Mouse (Mus musculus) skeletal muscle tissue, adult 2 months (tissue): ENCODE measurements around the gene Idi2.
A peak's percentile ranks its signal among the peaks of the same experiment; 100 is the strongest.
"Not testable (repeated sequence)": the region's sequence is repeated elsewhere in the genome, so short reads cannot be mapped to it uniquely, and the experiment has no call there.

Experiments
- DNase-seq: peaks from one replicate; pipeline ENCODE4 v3.0.0-alpha.2; 2012; ENCODE audit warnings: low read depth, low spot score

Gene Idi2

GRCm38 (mm10) chr13:8995990-8996786 lies 43.5 kb downstream of the Idi2 start, which contains the start of gene Gtpbp4:
Gtpbp4 (minus strand) TSS chr13:8996083.
- peak; percentile 96 for DNase-seq

- not testable (repeated sequence) for DNase-seq
These were observed 44.6 kb downstream of the Idi2 start for GRCm38 (mm10) chr13:8997221-8997620.

- no peak for DNase-seq
These were observed 46.8 kb downstream of the Idi2 start for GRCm38 (mm10) chr13:8999464-8999863.

- DNase-seq = no peak
These were observed 50.6 kb downstream of the Idi2 start for GRCm38 (mm10) chr13:9003306-9003705.
